Mouse (Mus musculus) heart, embryonic 16.5 days (tissue): ENCODE results near the gene Actl9. TPM values are rescaled to one million over a fixed set of nuclear protein-coding genes. Genes with fewer than 3 reads are reported as not detected.

Source experiments
- polyA plus RNA-seq: library from polyadenylated mRNA; unstranded; fragments of >200 nt; fragmentation: Nextera tagmentation; extraction: Ambion mirVana; gene quantifications from 2 replicates; pipeline ENCODE4 v1.2.1, GENCODE M21; 2015

The Actl9 gene
- polyA plus RNA-seq, 1 experiment from 2014 or later = not detected

Other genes starting within 250 kb of the Actl9 start
- 0.05 TPM in 1 of 2 replicates, not detected in the other for gene Olfr239, start 241.6 kb upstream of the Actl9 start, polyA plus RNA-seq
- gene Olfr1564, start 211.2 kb upstream of the Actl9 start, polyA plus RNA-seq = 0.03 TPM in 1 of 2 replicates, not detected in the other
- gene Zfp955a, start 177.8 kb upstream of the Actl9 start, polyA plus RNA-seq = 16.0 and 17.4 TPM in 2 replicates
- gene Olfr63, start 168.2 kb upstream of the Actl9 start, polyA plus RNA-seq = 0.04 TPM in 1 of 2 replicates, not detected in the other
- gene Zfp955b, start 143.4 kb upstream of the Actl9 start, polyA plus RNA-seq = 10.3 TPM in 2 replicates
- 6.3 and 6.5 TPM in 2 replicates for gene Zfp81, start 74.0 kb upstream of the Actl9 start, polyA plus RNA-seq
- 6.7 and 7.9 TPM in 2 replicates for gene Zfp101, start 38.3 kb upstream of the Actl9 start, polyA plus RNA-seq
- 31.5 and 43.8 TPM in 2 replicates for gene Adamts10, start 91.3 kb downstream of the Actl9 start, polyA plus RNA-seq
- gene Myo1f, start 122.8 kb downstream of the Actl9 start, polyA plus RNA-seq = 2.8 and 3.8 TPM in 2 replicates
- 25.8 and 28.7 TPM in 2 replicates for gene Zfp414, start 196.2 kb downstream of the Actl9 start, polyA plus RNA-seq
- 0.41 and 0.49 TPM in 2 replicates for gene Pram1, start 205.2 kb downstream of the Actl9 start, polyA plus RNA-seq